Mouse (Mus musculus): Measurements from ENCODE around the gene Dhx35. TPM values are rescaled to one million over a fixed set of nuclear protein-coding genes. Genes with fewer than 3 reads are reported as not detected.

Dhx35 gene
- polyA plus RNA-seq, 1 experiment from 2014 or later = 7.5 TPM

DNA sequence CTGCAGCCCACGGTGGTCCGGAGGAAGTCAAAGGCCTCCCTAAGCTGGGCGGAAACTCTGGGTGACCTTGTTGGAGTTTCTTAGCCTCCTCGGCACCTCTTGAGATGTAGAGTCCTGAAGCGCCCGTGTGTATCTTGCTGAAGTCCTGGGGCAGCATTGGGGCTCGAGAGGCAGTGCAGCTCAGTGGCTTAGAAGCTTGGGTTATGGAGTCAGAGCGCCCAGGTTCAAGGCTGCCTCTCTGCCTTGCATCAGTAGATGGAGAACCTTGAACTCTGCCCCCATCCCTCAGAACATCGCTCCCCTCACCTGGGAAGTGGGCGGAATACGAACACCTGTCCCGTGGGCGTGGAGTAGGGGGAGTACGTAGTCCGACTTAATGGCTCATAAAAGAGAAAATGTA is 436 bp downstream of the Dhx35 start:
- peak; percentile 31; the same call in 1 of the 2 replicates for ATAC-seq
- Histone ChIP-seq H3K4me2 (replicated peaks; ENCODE audit: low read depth) (peak overlapping the region; percentile 88), H3K27me3 (replicated peaks; ENCODE audit: control insufficient read depth, insufficient read depth, low read length) (no peaks in the 10 kb centered on the region), H3K4me1 (replicated peaks; ENCODE audit: control insufficient read depth, insufficient read depth, low read length) (no peaks in the 10 kb centered on the region), H3K27ac (ENCODE audit: low read depth, low read length) (peak overlapping the region; percentile 80), H3K9me3 (ENCODE audit: control insufficient read depth) (no peaks in the 10 kb centered on the region), H3K9ac (ENCODE audit: low read depth, low read length) (peak overlapping the region; percentile 69), H3K4me3 (ENCODE audit: low read depth, low read length) (peak overlapping the region; percentile 81), H3K36me3 (ENCODE audit: control insufficient read depth, insufficient read depth) (no peaks in the 10 kb centered on the region)
- WGBS = 7% methylated on average over 15 of the region's 15 CpGs
- TF ChIP-seq CTCF (IDR thresholded peaks at IDR 0.05; ENCODE audit: low read depth) = no peak

- Histone ChIP-seq H3K4me3 (ENCODE audit: low read depth, low read length) (no peak overlapping the region), H3K9me3 (ENCODE audit: control insufficient read depth) (no peaks in the 10 kb centered on the region), H3K36me3 (ENCODE audit: control insufficient read depth, insufficient read depth) (0 out of 2 replicates have a peak, but pooled peaks cover 3% of the 10 kb centered on the region), H3K4me1 (replicated peaks; ENCODE audit: control insufficient read depth, insufficient read depth, low read length) (no peaks in the 10 kb centered on the region), H3K9ac (ENCODE audit: low read depth, low read length) (no peak overlapping the region), H3K27ac (ENCODE audit: low read depth, low read length) (no peak overlapping the region), H3K27me3 (replicated peaks; ENCODE audit: control insufficient read depth, insufficient read depth, low read length) (no peaks in the 10 kb centered on the region), H3K4me2 (replicated peaks; ENCODE audit: low read depth) (no peak overlapping the region)
- ATAC-seq = no peak
- TF ChIP-seq CTCF (IDR thresholded peaks at IDR 0.05; ENCODE audit: low read depth) = no peak
- 75% methylated on average over 2 of the region's 2 CpGs for WGBS
These were observed 1.3 kb downstream of the Dhx35 start for GRCm38 (mm10) chr2:158795875-158796274.

DNA sequence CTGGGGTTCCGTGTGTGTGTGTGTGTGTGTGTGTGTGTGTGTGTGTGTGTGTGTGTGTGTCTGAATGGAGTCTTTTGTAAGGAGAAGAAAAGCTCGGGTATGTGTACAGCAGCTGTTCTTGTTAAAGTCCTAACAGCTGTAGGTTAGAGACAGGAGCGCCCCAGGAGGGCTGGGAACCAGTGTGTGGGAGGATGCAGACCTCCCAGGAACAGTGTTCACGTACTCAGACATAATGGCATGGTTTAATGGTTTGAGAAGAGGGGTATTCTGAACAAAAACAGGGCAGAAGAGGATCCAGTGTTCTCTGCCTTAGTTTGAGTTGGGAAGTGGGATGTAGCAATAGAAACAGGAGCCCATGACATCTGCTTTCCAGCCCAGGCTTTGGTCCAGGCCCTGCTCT is 4.7 kb downstream of the Dhx35 start:
- no peak for TF ChIP-seq CTCF (IDR thresholded peaks at IDR 0.05; ENCODE audit: low read depth)
- ATAC-seq = no peak
- H3K4me3 ChIP-seq (ENCODE audit: low read depth, low read length) = no peak overlapping the region

GRCm38 (mm10) chr2:158800788-158801187 is 6.2 kb downstream of the Dhx35 start:
- Histone ChIP-seq H3K27me3 (replicated peaks; ENCODE audit: control insufficient read depth, insufficient read depth, low read length) (no peaks in the 10 kb centered on the region), H3K9ac (ENCODE audit: low read depth, low read length) (no peak overlapping the region), H3K27ac (ENCODE audit: low read depth, low read length) (no peak overlapping the region), H3K9me3 (ENCODE audit: control insufficient read depth) (no peaks in the 10 kb centered on the region), H3K4me2 (replicated peaks; ENCODE audit: low read depth) (no peak overlapping the region), H3K4me3 (ENCODE audit: low read depth, low read length) (no peak overlapping the region), H3K36me3 (ENCODE audit: control insufficient read depth, insufficient read depth) (peaks cover 25% of the 10 kb centered on the region; the same call in 1 of the 2 replicates), H3K4me1 (replicated peaks; ENCODE audit: control insufficient read depth, insufficient read depth, low read length) (no peaks in the 10 kb centered on the region)
- 94% methylated on average over 8 of the region's 8 CpGs for WGBS
- ATAC-seq = no peak
- no peak for TF ChIP-seq CTCF (IDR thresholded peaks at IDR 0.05; ENCODE audit: low read depth)

More for the DNA sequence above, 4.7 kb downstream of the Dhx35 start:
- Histone ChIP-seq H3K9me3 (ENCODE audit: control insufficient read depth) (no peaks in the 10 kb centered on the region), H3K27me3 (replicated peaks; ENCODE audit: control insufficient read depth, insufficient read depth, low read length) (no peaks in the 10 kb centered on the region), H3K9ac (ENCODE audit: low read depth, low read length) (no peak overlapping the region), H3K36me3 (ENCODE audit: control insufficient read depth, insufficient read depth) (peaks cover 19% of the 10 kb centered on the region; the same call in 1 of the 2 replicates), H3K27ac (ENCODE audit: low read depth, low read length) (no peak overlapping the region), H3K4me1 (replicated peaks; ENCODE audit: control insufficient read depth, insufficient read depth, low read length) (no peaks in the 10 kb centered on the region), H3K4me2 (replicated peaks; ENCODE audit: low read depth) (no peak overlapping the region)
- WGBS = 81% methylated on average over 4 of the region's 4 CpGs

- TF ChIP-seq CTCF (IDR thresholded peaks at IDR 0.05; ENCODE audit: low read depth) = no peak
- no peak overlapping the region for H3K9ac ChIP-seq (ENCODE audit: low read depth, low read length)
- H3K27ac ChIP-seq (ENCODE audit: low read depth, low read length) = no peak overlapping the region; the same call in 1 of the 2 replicates
- no peak overlapping the region for H3K4me2 ChIP-seq (replicated peaks; ENCODE audit: low read depth)
- H3K9me3 ChIP-seq (ENCODE audit: control insufficient read depth) = no peaks in the 10 kb centered on the region
- WGBS = 41% methylated on average over 8 of the region's 8 CpGs
- no peaks in the 10 kb centered on the region for H3K4me1 ChIP-seq (replicated peaks; ENCODE audit: control insufficient read depth, insufficient read depth, low read length)
- peak; percentile 69 for ATAC-seq
- H3K36me3 ChIP-seq (ENCODE audit: control insufficient read depth, insufficient read depth) = peaks cover 38% of the 10 kb centered on the region
- H3K27me3 ChIP-seq (replicated peaks; ENCODE audit: control insufficient read depth, insufficient read depth, low read length) = no peaks in the 10 kb centered on the region
- no peak overlapping the region for H3K4me3 ChIP-seq (ENCODE audit: low read depth, low read length)
These were observed 9.0 kb downstream of the Dhx35 start for GRCm38 (mm10) chr2:158803575-158803974.

DNA sequence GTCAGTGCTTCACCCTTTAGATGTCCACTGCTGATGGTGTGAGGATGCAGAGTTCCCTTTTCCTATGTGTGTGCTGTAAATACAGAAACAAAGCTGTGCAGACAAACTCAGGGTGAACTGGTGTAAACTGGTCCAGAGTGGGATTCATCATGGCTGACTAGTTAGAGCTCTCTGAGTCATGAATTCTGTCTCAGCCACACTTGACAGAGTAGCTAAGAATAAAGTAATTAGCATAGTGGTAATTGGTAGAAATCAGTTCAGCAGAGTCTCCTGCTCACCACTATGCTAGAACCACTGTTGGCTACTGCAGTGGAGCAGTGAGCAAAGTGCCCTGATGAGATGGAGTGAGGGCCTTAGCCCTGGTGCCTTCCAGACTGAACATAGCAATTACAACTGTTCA is 21.1 kb downstream of the Dhx35 start:
- H3K27me3 ChIP-seq (replicated peaks; ENCODE audit: control insufficient read depth, insufficient read depth, low read length) = no peaks in the 10 kb centered on the region
- ATAC-seq = no peak
- no peak overlapping the region for H3K4me2 ChIP-seq (replicated peaks; ENCODE audit: low read depth)
- H3K4me1 ChIP-seq (replicated peaks; ENCODE audit: control insufficient read depth, insufficient read depth, low read length) = no peaks in the 10 kb centered on the region
- H3K27ac ChIP-seq (ENCODE audit: low read depth, low read length) = no peak overlapping the region
- H3K36me3 ChIP-seq (ENCODE audit: control insufficient read depth, insufficient read depth) = peaks cover 37% of the 10 kb centered on the region
- no peaks in the 10 kb centered on the region for H3K9me3 ChIP-seq (ENCODE audit: control insufficient read depth)
- H3K9ac ChIP-seq (ENCODE audit: low read depth, low read length) = no peak overlapping the region
- no peak overlapping the region for H3K4me3 ChIP-seq (ENCODE audit: low read depth, low read length)
- TF ChIP-seq CTCF (IDR thresholded peaks at IDR 0.05; ENCODE audit: low read depth) = no peak

- no peaks in the 10 kb centered on the region for H3K4me1 ChIP-seq (replicated peaks; ENCODE audit: control insufficient read depth, insufficient read depth, low read length)
- TF ChIP-seq CTCF (IDR thresholded peaks at IDR 0.05; ENCODE audit: low read depth) = no peak
- H3K9ac ChIP-seq (ENCODE audit: low read depth, low read length) = no peak overlapping the region
- H3K27ac ChIP-seq (ENCODE audit: low read depth, low read length) = no peak overlapping the region
- ATAC-seq = no peak
- H3K4me3 ChIP-seq (ENCODE audit: low read depth, low read length) = no peak overlapping the region
- no peaks in the 10 kb centered on the region for H3K9me3 ChIP-seq (ENCODE audit: control insufficient read depth)
- WGBS = 91% methylated on average over 4 of the region's 4 CpGs
- no peaks in the 10 kb centered on the region for H3K27me3 ChIP-seq (replicated peaks; ENCODE audit: control insufficient read depth, insufficient read depth, low read length)
- peaks cover 41% of the 10 kb centered on the region for H3K36me3 ChIP-seq (ENCODE audit: control insufficient read depth, insufficient read depth)
- H3K4me2 ChIP-seq (replicated peaks; ENCODE audit: low read depth) = no peak overlapping the region
These were observed 21.6 kb downstream of the Dhx35 start for GRCm38 (mm10) chr2:158816239-158816638.
